Mouse (Mus musculus) CH12.LX (cell line): ENCODE data around the gene Olfr172. TPM values are rescaled to one million over a fixed set of nuclear protein-coding genes. Genes with fewer than 3 reads are reported as not detected.

Source experiments
- DNase-seq: peaks from one replicate; pipeline ENCODE4 v3.0.0-alpha.2; 2013; ENCODE audit errors: extremely low read depth
- H3K27ac ChIP-seq: 2 replicates; pipeline ENCODE4 v1.5.1; 2012; ENCODE audit warnings: low read depth, mild to moderate bottlenecking, control low read depth, moderate library complexity; ENCODE audit not compliant: insufficient read depth
- H3K27me3 ChIP-seq: replicated peaks from 2 replicates; pipeline ENCODE3; 2012; ENCODE audit warnings: inconsistent platforms
- H3K36me3 ChIP-seq, 2 experiments: replicated peaks in 1 of 2; 2 replicates each; pipeline versions ENCODE3 to v1.6.1; 2012; ENCODE audit warnings: inconsistent platforms in 1 of 2, low read length in 1 of 2, mild to moderate bottlenecking in 1 of 2, mixed read lengths in 1 of 2, moderate library complexity in 1 of 2; ENCODE audit not compliant: control insufficient read depth in 1 of 2, insufficient read depth in 1 of 2
- H3K4me1 ChIP-seq, 2 experiments: 2 replicates each; pipeline ENCODE4 v1.6.1; 2012; ENCODE audit warnings: inconsistent platforms in 1 of 2, moderate library complexity in 1 of 2; ENCODE audit not compliant: insufficient read depth in 2 of 2, control insufficient read depth in 1 of 2
- H3K4me2 ChIP-seq: 2 replicates; pipeline ENCODE4 v1.6.1; 2012; ENCODE audit warnings: low read depth, mild to moderate bottlenecking, control low read depth; ENCODE audit not compliant: poor library complexity, insufficient read depth, severe bottlenecking
- H3K4me3 ChIP-seq, 3 experiments: fragments of 150-350 bp in 1 of 3; sonication (generic) in 1 of 3; replicated peaks in 1 of 3; 2 replicates each; pipeline versions ENCODE3 to v1.5.1; 2011 to 2012; ENCODE audit warnings: low read depth in 2 of 3, low read length in 2 of 3, mild to moderate bottlenecking in 2 of 3, moderate library complexity in 2 of 3, control low read depth in 1 of 3, improper control_type of control experiment in 1 of 3, inconsistent platforms in 1 of 3, mixed read lengths in 1 of 3; ENCODE audit not compliant: poor library complexity in 1 of 3
- H3K79me2 ChIP-seq: replicated peaks from 2 replicates; pipeline ENCODE4 v1.6.1; 2012; ENCODE audit warnings: mild to moderate bottlenecking, moderate library complexity; ENCODE audit not compliant: control insufficient read depth, poor library complexity, insufficient read depth, severe bottlenecking; ENCODE audit errors: extremely low read depth
- H3K9ac ChIP-seq: 2 replicates; pipeline ENCODE4 v1.6.1; 2012; ENCODE audit warnings: low read depth, mild to moderate bottlenecking, control low read depth, moderate library complexity; ENCODE audit not compliant: insufficient read depth
- H3K9me3 ChIP-seq: replicated peaks from 2 replicates; pipeline ENCODE3; 2012; ENCODE audit warnings: low read length, inconsistent platforms, mixed read lengths
- CHD2 ChIP-seq: IDR thresholded peaks from 2 replicates; pipeline ENCODE4 v1.6.1; 2011; ENCODE audit warnings: low read length, improper control_type of control experiment
- CTCF ChIP-seq, 2 experiments: IDR thresholded peaks in 1 of 2; conservative IDR thresholded peaks in 1 of 2; 2 replicates each; pipeline ENCODE4 v1.5.1; 2011 to 2012; ENCODE audit warnings: low read depth in 2 of 2, low read length in 2 of 2, improper control_type of control experiment in 1 of 2, inconsistent platforms in 1 of 2, mild to moderate bottlenecking in 1 of 2, moderate library complexity in 1 of 2
- E2F4 ChIP-seq: IDR thresholded peaks from 2 replicates; pipeline ENCODE4 v1.6.1; 2011; ENCODE audit warnings: low read depth, low read length, improper control_type of control experiment; ENCODE audit not compliant: insufficient replicate concordance
- EP300 ChIP-seq: IDR thresholded peaks from 2 replicates; pipeline ENCODE4 v1.6.1; 2011; ENCODE audit warnings: low read length, improper control_type of control experiment
- ETS1 ChIP-seq: conservative IDR thresholded peaks from 2 replicates; pipeline ENCODE4 v1.6.1; 2012; ENCODE audit warnings: low read depth, mild to moderate bottlenecking, inconsistent platforms, low read length, improper control_type of control experiment, moderate library complexity
- GABPA ChIP-seq: IDR thresholded peaks from 2 replicates; pipeline ENCODE4 v1.6.1; 2012; ENCODE audit warnings: low read depth, low read length, improper control_type of control experiment, inconsistent platforms; ENCODE audit not compliant: insufficient replicate concordance
- HCFC1 ChIP-seq: IDR thresholded peaks from 2 replicates; pipeline ENCODE4 v1.6.1; 2012; ENCODE audit warnings: low read depth, mild to moderate bottlenecking, inconsistent platforms, low read length, improper control_type of control experiment
- IRF4 ChIP-seq: IDR thresholded peaks from 2 replicates; pipeline ENCODE4 v1.6.1; 2014; ENCODE audit warnings: low read depth, mild to moderate bottlenecking, inconsistent platforms, low read length, improper control_type of control experiment
- JUND ChIP-seq: conservative IDR thresholded peaks from 2 replicates; pipeline ENCODE4 v1.6.1; 2011; ENCODE audit warnings: low read depth, low read length, improper control_type of control experiment
- KAT2A ChIP-seq: IDR thresholded peaks from 2 replicates; pipeline ENCODE4 v1.6.1; 2012; ENCODE audit warnings: low read length, improper control_type of control experiment, inconsistent platforms; ENCODE audit not compliant: insufficient replicate concordance
- MAX ChIP-seq: IDR thresholded peaks from 2 replicates; pipeline ENCODE4 v1.6.1; 2011; ENCODE audit warnings: low read length, improper control_type of control experiment
- MEF2A ChIP-seq: IDR thresholded peaks from 2 replicates; pipeline ENCODE4 v1.6.1; 2014; ENCODE audit warnings: low read depth, mild to moderate bottlenecking, inconsistent platforms, low read length, improper control_type of control experiment, borderline replicate concordance
- MYC ChIP-seq: IDR thresholded peaks from 2 replicates; pipeline ENCODE4 v1.6.1; 2011; ENCODE audit warnings: low read depth, mild to moderate bottlenecking, improper control_type of control experiment, low read length
- NELFE ChIP-seq: IDR thresholded peaks from 2 replicates; pipeline ENCODE4 v1.6.1; 2011; ENCODE audit warnings: low read depth, low read length, improper control_type of control experiment
- NRF1 ChIP-seq: IDR thresholded peaks from 2 replicates; pipeline ENCODE4 v1.6.1; 2014; ENCODE audit warnings: low read depth, mild to moderate bottlenecking, inconsistent platforms, low read length, improper control_type of control experiment, moderate library complexity
- PAX5 ChIP-seq: IDR thresholded peaks from 2 replicates; pipeline ENCODE4 v1.6.1; 2012; ENCODE audit warnings: low read length, inconsistent platforms, mixed read lengths
- POLR2A ChIP-seq: IDR thresholded peaks from 2 replicates; pipeline ENCODE4 v1.6.1; 2011; ENCODE audit warnings: low read depth, mild to moderate bottlenecking, improper control_type of control experiment, low read length
- POLR2AphosphoS2 ChIP-seq: IDR thresholded peaks from 2 replicates; pipeline ENCODE4 v1.6.1; 2011; ENCODE audit warnings: low read depth, low read length, improper control_type of control experiment
- RAD21 ChIP-seq: IDR thresholded peaks from 2 replicates; pipeline ENCODE4 v1.6.1; 2011; ENCODE audit warnings: low read depth, mild to moderate bottlenecking, low read length, improper control_type of control experiment, moderate library complexity
- SMC3 ChIP-seq: IDR thresholded peaks from 2 replicates; pipeline ENCODE4 v1.6.1; 2011; ENCODE audit warnings: low read depth, low read length, improper control_type of control experiment
- TBP ChIP-seq: conservative IDR thresholded peaks from 2 replicates; pipeline ENCODE4 v1.6.1; 2011; ENCODE audit warnings: low read depth, low read length, improper control_type of control experiment
- UBTF ChIP-seq: IDR thresholded peaks from 2 replicates; pipeline ENCODE4 v1.6.1; 2012; ENCODE audit warnings: low read depth, mild to moderate bottlenecking, inconsistent platforms, low read length, improper control_type of control experiment, moderate library complexity
- USF1 ChIP-seq: IDR thresholded peaks from 2 replicates; pipeline ENCODE4 v1.6.1; 2014; ENCODE audit warnings: low read depth, mild to moderate bottlenecking, inconsistent platforms, low read length, improper control_type of control experiment
- USF2 ChIP-seq: conservative IDR thresholded peaks from 2 replicates; pipeline ENCODE4 v1.6.1; 2011; ENCODE audit warnings: low read depth, low read length, improper control_type of control experiment
- ZC3H11A ChIP-seq: IDR thresholded peaks from 2 replicates; pipeline ENCODE4 v1.6.1; 2012; ENCODE audit warnings: low read depth, mild to moderate bottlenecking, inconsistent platforms, low read length, improper control_type of control experiment
- ZMIZ1 ChIP-seq: IDR thresholded peaks from 2 replicates; pipeline ENCODE4 v1.6.1; 2012; ENCODE audit warnings: low read depth, mild to moderate bottlenecking, inconsistent platforms, low read length, improper control_type of control experiment
- dilution Hi-C: fragments of 300-500 bp; cut with MboI; formaldehyde crosslinking; loops from 2 replicates; pipeline ENCODE4 v1.14.3; 2020; ENCODE audit warnings: low sequenced_read_pairs; ENCODE audit not compliant: extremely low pct_unique_long_range_greater_than_20kb, extremely low pct_ligation_motif_present
- in situ Hi-C: fragments of 300-500 bp; cut with MboI; formaldehyde crosslinking; loops from 3 replicates; pipeline ENCODE4 v1.14.3; 2019; ENCODE audit warnings: low sequenced_read_pairs, low pct_ligation_motif_present, low pct_unique_long_range_greater_than_20kb, mixed read lengths
- polyA plus RNA-seq: library from polyadenylated mRNA; unstranded; fragments of >175 nt; gene quantifications from 2 replicates; pipeline ENCODE4 v1.2.1, GENCODE M21; 2012; ENCODE audit warnings: low read depth; ENCODE audit not compliant: insufficient read length
- total RNA-seq, 2 experiments: library from RNA; depleted of rRNA; stranded (reverse); fragments of 300-350 nt in 1 of 2; fragments of >200 nt in 1 of 2; gene quantifications; 2 replicates each; pipeline ENCODE4 v1.2.3; 2012 to 2014

Gene Olfr172
- total and polyA plus RNA-seq, 3 experiments: not detected

DNA sequence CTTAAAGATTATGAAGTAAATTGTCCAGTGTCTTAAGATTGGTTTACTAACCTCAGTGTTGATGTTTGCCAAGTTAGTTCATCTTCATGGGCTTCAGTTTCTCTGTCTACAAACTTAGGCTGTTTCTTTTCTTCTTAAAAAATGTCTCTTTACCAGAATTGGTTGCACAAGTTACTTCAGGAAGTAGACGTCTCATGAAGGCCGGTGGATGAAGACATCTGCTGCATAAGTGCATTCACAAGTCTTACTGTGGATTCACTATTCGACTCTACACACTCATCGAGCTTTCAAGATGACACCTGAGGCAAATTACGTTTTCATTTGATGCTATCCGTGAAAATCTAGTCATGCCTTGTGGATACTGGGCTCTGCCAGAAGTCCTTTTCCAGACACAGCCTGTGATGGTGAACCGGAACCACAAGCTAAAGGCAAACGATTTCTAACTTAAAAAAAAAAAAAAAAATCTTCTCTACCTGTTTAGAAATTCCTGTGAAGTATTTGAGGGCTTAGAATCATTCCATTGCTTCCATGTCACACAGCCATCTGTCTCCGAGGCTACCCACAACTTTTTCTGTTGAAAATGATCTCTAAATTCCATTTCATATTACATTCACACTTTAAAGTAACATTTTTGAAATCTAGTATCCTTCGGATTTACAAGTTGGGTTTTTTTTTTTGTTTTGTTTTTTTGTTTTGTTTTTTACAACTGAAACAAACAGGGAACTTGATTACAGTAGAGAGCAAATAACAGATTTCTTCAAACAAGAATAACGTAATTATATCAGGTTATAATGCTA, 36.1 kb downstream of the Olfr172 start (continued):
- TF ChIP-seq USF1 (no peak), EP300 (0 out of 2 replicates have a peak, but pooled peaks have one; percentile 37), NELFE (peak; percentile 18; the same call in 1 of the 2 replicates), MAX (0 out of 2 replicates have a peak, but pooled peaks have one; percentile 28), ZMIZ1 (no peak), JUND (no peak), ZC3H11A (no peak), KAT2A (0 out of 2 replicates have a peak, but pooled peaks have one; percentile 49), MYC (no peak), E2F4 (no peak), PAX5 (no peak), RAD21 (no peak), IRF4 (peak; percentile 50; the same call in 1 of the 2 replicates), HCFC1 (no peak; the same call in 1 of the 2 replicates), POLR2A (no peak), POLR2AphosphoS2 (no peak), ETS1 (no peak)

DNA sequence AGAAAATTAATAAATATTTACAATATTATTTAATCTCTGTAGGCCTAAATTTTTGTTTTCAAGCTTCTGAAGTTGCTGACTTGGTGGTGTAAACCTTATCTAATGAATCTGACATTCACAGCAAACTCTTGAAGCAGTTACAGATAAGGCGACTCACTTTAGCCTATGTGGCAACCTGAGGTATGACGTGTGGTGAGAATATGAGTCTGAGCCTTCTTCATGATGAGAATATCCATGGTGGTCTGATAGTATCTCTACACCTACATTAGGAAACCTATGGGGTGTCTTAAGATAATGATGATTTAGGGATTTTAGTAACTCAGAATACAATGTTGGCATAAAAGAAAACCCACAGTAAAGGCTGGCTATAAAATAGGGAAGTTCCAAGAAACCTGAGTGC, 40.7 kb downstream of the Olfr172 start:
- Histone ChIP-seq H3K79me2 (peaks cover 16% of the 10 kb centered on the region; the same call in 1 of the 2 replicates), H3K9ac (0 out of 2 replicates have a peak overlapping the region, but pooled peaks have one; percentile 6), H3K4me2 (no peak overlapping the region), H3K27ac (no peak overlapping the region), H3K36me3 (peaks cover 12 to 13% of the 10 kb centered on the region in 2 experiments), H3K4me1 (peaks cover 0 to 15% of the 10 kb centered on the region in 2 experiments; a peak in 2 of 4 replicates), H3K4me3 (peak overlapping the region in 1 of 3 experiments; percentile 22), H3K27me3 (peaks cover 3% of the 10 kb centered on the region), H3K9me3 (no peaks in the 10 kb centered on the region)
- TF ChIP-seq IRF4 (no peak), TBP (no peak), CHD2 (no peak), SMC3 (no peak), POLR2AphosphoS2 (no peak), USF2 (no peak), MYC (no peak), CTCF (conservative IDR thresholded peaks at IDR 0.05 in 1 of 2, IDR thresholded peaks at IDR 0.05 in 1 of 2; ENCODE audit: low read depth in 2 of 2, low read length in 2 of 2) (no peak), NRF1 (no peak), MEF2A (no peak), GABPA (no peak), UBTF (no peak), E2F4 (no peak)
- DNase-seq: no peak
- in situ Hi-C loops (no loop called here), dilution Hi-C loops (no loop called here)
